Mouse (Mus musculus): ENCODE results near the gene Tgfbr3.

DNA sequence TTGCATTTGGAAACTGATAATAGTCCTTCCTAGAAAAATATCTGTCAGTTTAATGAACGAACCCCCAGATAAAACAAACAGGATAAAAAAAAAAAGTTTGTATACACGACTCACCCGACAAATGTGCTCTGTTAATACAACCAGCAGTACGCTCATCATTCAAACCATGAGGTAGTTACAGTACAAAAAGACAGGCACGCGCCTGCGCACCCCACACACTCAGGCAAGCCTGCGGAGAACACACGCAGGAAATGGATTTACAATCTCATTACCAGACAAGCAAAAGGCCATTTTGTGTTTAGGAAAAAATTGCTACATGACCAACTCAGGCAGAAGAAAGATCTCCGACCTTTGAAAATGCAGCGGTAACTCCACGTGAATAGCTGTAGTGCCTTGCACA is 182.6 kb downstream of the Tgfbr3 start:
- no peak for TF ChIP-seq CTCF (IDR thresholded peaks at IDR 0.05)
- peak; percentile 42 for TF ChIP-seq EP300 (IDR thresholded peaks at IDR 0.05)
